Mouse (Mus musculus) left cerebral cortex, adult 2 months (tissue): ENCODE results near the gene Gm43638. TPM values are rescaled to one million over a fixed set of nuclear protein-coding genes. Genes with fewer than 3 reads are reported as not detected.
"Not testable (repeated sequence)": the region's sequence is repeated elsewhere in the genome, so short reads cannot be mapped to it uniquely, and the experiment has no call there.

Source experiments
- DNase-seq, 2 experiments: peaks; one replicate each; pipeline ENCODE4 v3.0.0; 2021 to 2022; ENCODE audit warnings: low spot score in 2 of 2, mixed read lengths in 1 of 2; ENCODE audit errors: extremely low spot score in 1 of 2
- H3K27ac ChIP-seq: fragments of 200-600 bp; 2 replicates; pipeline ENCODE4 v1.8.1; 2022
- H3K4me3 ChIP-seq: fragments of 200-600 bp; 2 replicates; pipeline ENCODE4 v1.8.1; 2022
- CTCF ChIP-seq: fragments of 200-600 bp; IDR thresholded peaks from 2 replicates; pipeline ENCODE4 v1.8.1; 2022; ENCODE audit warnings: antibody characterized with exemption, mild to moderate bottlenecking, moderate library complexity
- intact Hi-C: fragments of 180-260 bp; cut with DNase I; formaldehyde crosslinking; loops from one replicate; pipeline ENCODE4 v1.15.1; 2025
- long read RNA-seq, 2 experiments: library from polyadenylated mRNA; stranded (forward); transcript quantifications; one replicate each; pipeline ENCODE4 v2.0.0; 2021; ENCODE audit warnings: borderline mapping rate in 2 of 2
- total RNA-seq, 2 experiments: library from RNA; stranded (reverse); gene quantifications; 2 replicates each; pipeline ENCODE4 v1.2.3; 2021

Gene Gm43638
- total RNA-seq: not detected
- long read RNA-seq, experiment 1: 0 reads
- long read RNA-seq, experiment 2: 0 reads

GRCm38 (mm10) chr5:87486706-87487105 lies at the start of gene Gm43638:
TSS of gene Gm43638 (minus strand) at chr5:87486806.
- H3K4me3 ChIP-seq, intact Hi-C loops, H3K27ac ChIP-seq, DNase-seq: not testable (repeated sequence)

- no peak for DNase-seq
- intact Hi-C loops: no loop called here
- TF ChIP-seq CTCF: no peak
- Histone ChIP-seq H3K27ac (no peak overlapping the region), H3K4me3 (no peak overlapping the region)
These were observed 49.5 kb upstream of the Gm43638 start for GRCm38 (mm10) chr5:87535994-87536644.

DNA sequence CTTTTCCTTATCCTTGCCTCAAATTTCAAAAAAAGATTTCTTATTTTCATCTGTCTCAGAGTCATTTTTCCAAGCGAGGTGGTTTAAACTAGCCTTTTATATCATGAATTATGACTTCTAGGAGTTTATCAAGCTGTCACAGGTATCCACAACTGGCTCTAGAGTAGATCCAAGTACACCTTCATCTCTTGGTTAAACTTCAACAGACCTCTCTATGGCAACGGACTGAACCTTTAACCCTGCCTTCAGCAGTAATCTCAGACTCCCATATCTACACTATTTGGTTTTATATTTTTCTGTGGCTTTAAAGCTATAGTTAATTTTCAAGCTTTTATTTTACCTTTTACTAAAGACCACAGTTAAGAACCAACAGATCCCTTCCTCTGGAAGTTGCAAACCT lies 45.7 kb upstream of the Gm43638 start:
- H3K4me3 ChIP-seq: no peak overlapping the region
- H3K27ac ChIP-seq: no peak overlapping the region
- no peak for TF ChIP-seq CTCF
- intact Hi-C loops: no loop called here
- no peak for DNase-seq

DNA sequence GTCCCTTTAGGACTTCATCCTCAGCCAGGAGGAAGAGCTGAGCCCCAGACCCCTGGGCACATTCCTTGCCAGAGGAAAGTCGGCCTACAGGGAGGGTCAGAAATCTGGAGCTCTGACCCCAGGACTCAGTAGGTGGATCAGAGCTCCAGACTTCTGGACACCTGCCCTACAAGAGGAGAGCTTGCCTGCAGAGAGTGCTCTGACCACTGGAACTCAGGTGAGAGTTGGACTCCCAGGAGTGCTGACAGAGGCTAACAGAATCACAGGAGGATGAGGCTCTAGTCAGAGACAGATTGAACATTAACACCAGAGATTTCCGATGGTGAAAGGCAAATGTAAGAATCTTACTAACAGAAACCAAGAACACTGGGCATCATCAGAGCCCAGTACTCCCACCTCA lies 37.0 kb upstream of the Gm43638 start:
- DNase-seq, H3K4me3 ChIP-seq, intact Hi-C loops, H3K27ac ChIP-seq: not testable (repeated sequence)

DNA sequence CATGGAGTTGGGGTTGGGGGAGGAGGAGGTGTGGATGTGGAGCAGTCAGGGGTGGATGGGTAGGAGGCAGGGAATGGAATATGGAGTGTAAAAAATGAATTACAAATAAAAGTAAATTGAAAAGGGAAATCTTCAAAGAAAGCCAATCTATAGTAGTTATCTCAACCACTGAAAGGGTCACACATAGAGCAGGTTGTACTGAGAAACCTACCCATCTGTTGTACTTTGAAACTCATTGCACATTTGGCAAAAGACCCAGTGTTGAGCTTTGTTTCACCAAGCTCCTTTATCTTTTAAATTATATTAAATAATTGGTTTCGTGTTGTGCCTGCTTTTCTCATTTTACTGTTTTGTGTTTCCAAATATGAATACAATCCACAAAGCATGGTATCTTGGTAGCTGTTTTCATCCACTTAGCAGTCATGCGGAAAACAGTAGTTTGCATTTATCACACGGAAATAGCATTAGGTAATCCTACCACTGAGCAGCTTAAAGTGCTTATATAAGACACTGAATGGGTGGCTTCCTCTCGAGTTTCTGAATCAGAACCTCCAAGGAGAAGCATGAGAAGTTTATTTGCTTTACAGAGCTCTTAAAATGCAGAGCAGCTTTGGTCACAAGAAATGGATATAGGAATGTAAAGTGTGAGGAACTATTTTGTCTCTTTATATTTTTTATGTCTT lies 19.3 kb upstream of the Gm43638 start:
- H3K4me3 ChIP-seq: no peak overlapping the region
- H3K27ac ChIP-seq: no peak overlapping the region
- DNase-seq: no peak
- intact Hi-C loops: no loop called here
- no peak for TF ChIP-seq CTCF

DNA sequence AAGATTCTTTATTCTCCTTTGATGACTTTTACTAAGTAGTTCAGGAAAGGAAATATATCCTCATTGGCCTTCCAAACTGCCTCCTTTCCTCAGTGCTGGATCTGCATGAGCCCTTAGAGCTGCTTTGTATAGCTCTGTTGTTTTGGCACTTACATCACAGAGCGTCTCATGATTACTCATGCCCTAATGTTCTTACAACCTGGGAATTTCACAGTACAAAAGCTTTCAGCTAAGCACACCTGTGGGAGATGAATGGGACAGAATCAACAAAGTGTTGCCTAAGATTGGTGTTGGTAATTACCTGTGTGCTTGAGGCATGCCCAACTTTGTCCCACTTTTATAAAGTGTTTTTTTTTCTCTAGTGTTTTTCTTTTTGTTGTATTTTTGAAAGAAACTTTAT lies 16.1 kb upstream of the Gm43638 start:
- H3K27ac ChIP-seq: no peak overlapping the region
- no peak for TF ChIP-seq CTCF
- H3K4me3 ChIP-seq: no peak overlapping the region
- intact Hi-C loops: no loop called here
- DNase-seq: no peak

- no peak for TF ChIP-seq CTCF
- H3K4me3 ChIP-seq: no peak overlapping the region
- no peak for DNase-seq
- no peak overlapping the region for H3K27ac ChIP-seq
- intact Hi-C loops: no loop called here
These were observed 12.7 kb upstream of the Gm43638 start for GRCm38 (mm10) chr5:87499341-87499740.

DNA sequence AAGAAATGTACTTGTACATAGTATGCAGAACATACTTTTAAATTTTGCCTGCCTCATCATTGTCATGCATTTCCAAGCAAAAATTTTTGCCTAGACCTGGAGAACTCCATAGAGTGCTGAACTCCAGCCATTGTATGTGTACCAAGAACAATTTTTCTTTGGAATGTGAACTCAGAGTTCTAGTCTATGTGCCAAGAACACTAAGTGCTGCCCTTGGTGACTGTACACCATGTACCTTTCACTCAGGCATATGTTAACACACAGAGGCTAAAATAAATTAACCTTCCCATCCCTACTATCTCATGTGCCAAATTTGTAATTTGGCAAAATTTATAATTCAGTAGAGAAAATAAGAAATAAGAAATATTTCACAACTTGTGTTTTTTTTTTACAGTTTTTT lies 12.3 kb upstream of the Gm43638 start:
- Histone ChIP-seq H3K27ac (no peak overlapping the region), H3K4me3 (no peak overlapping the region)
- intact Hi-C loops: no loop called here
- no peak for DNase-seq
- no peak for TF ChIP-seq CTCF

GRCm38 (mm10) chr5:87490771-87491170 lies 4.2 kb upstream of the Gm43638 start, which contains the start of gene Ugt2a1:
TSS of gene Ugt2a1 (minus strand) at chr5:87490871.
- no peak within 1 kb of the TSS for H3K4me3 ChIP-seq
- H3K27ac ChIP-seq: no peak within 1 kb of the TSS
- DNase-seq: no peak
- intact Hi-C loops: no loop called here
- TF ChIP-seq CTCF: no peak

DNA sequence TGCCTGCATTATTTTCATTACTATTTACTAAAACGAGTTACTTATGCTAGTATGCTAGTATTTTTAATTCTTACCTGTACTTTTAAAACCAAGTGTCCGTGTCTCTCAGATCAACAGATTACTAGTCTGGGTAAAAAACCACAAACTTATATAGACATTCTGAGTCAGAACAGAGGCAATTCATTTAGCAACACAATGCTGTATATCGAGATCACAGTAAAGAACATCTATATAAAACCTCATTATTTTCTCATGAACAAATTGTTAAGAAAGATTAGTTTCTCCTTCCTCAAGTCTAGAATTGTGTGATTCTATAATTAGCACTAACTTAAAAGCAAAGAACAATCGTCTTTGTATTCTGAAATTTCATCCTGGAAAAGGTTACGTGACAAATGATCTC lies 4.4 kb downstream of the Gm43638 start, which contains the start of gene Ugt2a2:
TSS of gene Ugt2a2 (minus strand) at position 101 of the 400 bp plus-strand sequence.
- H3K27ac ChIP-seq: no peak within 1 kb of the TSS
- intact Hi-C loops: no loop called here
- no peak for TF ChIP-seq CTCF
- no peak within 1 kb of the TSS for H3K4me3 ChIP-seq
- DNase-seq: no peak

- TF ChIP-seq CTCF: no peak
- no peak overlapping the region for H3K27ac ChIP-seq
- intact Hi-C loops: no loop called here
- no peak overlapping the region for H3K4me3 ChIP-seq
- no peak for DNase-seq
These were observed 27.8 kb downstream of the Gm43638 start for GRCm38 (mm10) chr5:87458810-87459209.

DNA sequence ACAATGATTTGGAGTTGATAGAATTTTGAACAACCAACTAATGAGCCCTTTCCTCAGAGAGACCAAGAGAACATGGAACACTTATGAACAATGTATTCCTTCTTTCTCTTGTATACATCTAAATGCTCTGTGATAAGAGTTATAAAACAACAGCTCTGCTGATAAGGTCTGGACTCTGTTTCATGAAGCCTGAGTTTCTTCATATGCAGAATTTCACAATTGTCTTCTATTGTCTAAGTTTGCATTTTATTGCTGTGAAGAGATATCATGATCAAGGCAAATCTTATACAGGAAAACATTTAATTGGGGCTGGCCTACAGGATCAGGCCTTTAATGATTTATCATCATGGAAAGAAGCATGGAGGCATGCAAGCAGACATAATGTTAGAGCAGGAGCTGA lies 28.9 kb downstream of the Gm43638 start:
- no peak for DNase-seq
- no peak for TF ChIP-seq CTCF

More for the DNA sequence above, 28.9 kb downstream of the Gm43638 start:
- no peak overlapping the region for H3K27ac ChIP-seq
- intact Hi-C loops: no loop called here
- no peak overlapping the region for H3K4me3 ChIP-seq
